Mouse (Mus musculus) cerebellum, adult 2 months (tissue): Measurements from ENCODE around the gene Ceacam19.

Experiments used
- CTCF ChIP-seq: fragments of 200-500 bp; IDR thresholded peaks from 2 replicates; pipeline ENCODE4 v1.5.1; 2011; ENCODE audit warnings: low read depth, mild to moderate bottlenecking, control low read depth, low read length, moderate library complexity, borderline replicate concordance; ENCODE audit not compliant: insufficient read depth
- POLR2A ChIP-seq: fragments of 200-500 bp; IDR thresholded peaks from 2 replicates; pipeline ENCODE4 v1.6.1; 2011; ENCODE audit warnings: low read length, control low read depth, borderline replicate concordance; ENCODE audit not compliant: insufficient read depth

DNA sequence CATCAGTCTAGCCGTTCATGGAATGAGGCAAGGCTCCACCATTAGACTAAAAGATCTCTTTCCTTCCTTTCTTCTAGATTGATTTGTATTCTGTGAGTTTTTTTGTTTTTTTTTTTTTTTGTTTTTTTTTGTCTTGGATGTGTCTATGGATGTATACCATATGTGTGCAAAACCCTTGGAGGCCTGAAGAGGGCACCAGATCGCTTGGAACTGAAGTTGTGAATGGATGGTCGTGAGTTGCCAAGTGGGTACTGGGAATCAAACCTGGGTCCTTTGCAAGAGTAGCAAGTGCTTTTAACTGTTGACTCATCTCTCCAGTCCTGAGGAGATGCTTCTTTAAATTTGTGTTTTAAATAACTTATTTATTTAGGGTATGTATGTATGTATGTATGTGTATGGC, 53.7 kb downstream of the Ceacam19 start:
- no peak for TF ChIP-seq POLR2A
- TF ChIP-seq CTCF = no peak
